Comparison of ENCODE assay signal across 8 mouse cellular contexts in genomic region chr3:104442357-104442756, GRCm38 (mm10).
DNase-seq lines count a peak whose midpoint lies in the region; ATAC-seq and TF ChIP-seq lines count a peak whose summit lies in the region.

No protein-coding gene starts in this region.

- 16% methylated on average over 5 of the region's 5 CpGs for WGBS in forebrain, embryonic 14.5 days
- WGBS in intestine, embryonic 15.5 days: 23% methylated on average over 5 of the region's 5 CpGs

- H3K27me3 ChIP-seq in forebrain, embryonic 14.5 days (replicated peaks; ENCODE audit: control insufficient read depth, insufficient read depth, low read length): no peaks in the 10 kb centered on the region
- H3K27me3 ChIP-seq in intestine, embryonic 15.5 days (replicated peaks): no peaks in the 10 kb centered on the region
- H3K27me3 ChIP-seq in myocyte (ENCODE audit: control insufficient read depth, insufficient read depth, insufficient read length): no peaks in the 10 kb centered on the region

- peak overlapping the region; percentile 56 for H3K4me3 ChIP-seq in layer of hippocampus, adult 2 months
- H3K4me3 ChIP-seq in forebrain, embryonic 14.5 days (ENCODE audit: low read depth, low read length): 0 out of 2 replicates have a peak overlapping the region, but pooled peaks have one; percentile 3
- no peak overlapping the region for H3K4me3 ChIP-seq in intestine, embryonic 15.5 days (replicated peaks)
- H3K4me3 ChIP-seq in myocyte: no peak overlapping the region

- H3K9ac ChIP-seq in forebrain, embryonic 14.5 days (ENCODE audit: low read length): peak overlapping the region; percentile 44
- no peak overlapping the region for H3K9ac ChIP-seq in intestine, embryonic 15.5 days

- H3K4me1 ChIP-seq in forebrain, embryonic 14.5 days (ENCODE audit: control insufficient read depth, insufficient read depth, low read length): 0 out of 2 replicates have a peak, but pooled peaks cover 2% of the 10 kb centered on the region
- peaks cover 8% of the 10 kb centered on the region for H3K4me1 ChIP-seq in intestine, embryonic 15.5 days (replicated peaks)

- no peak for TF ChIP-seq CTCF in layer of hippocampus, adult 2 months (conservative IDR thresholded peaks at IDR 0.05)

- H3K9me3 ChIP-seq in forebrain, embryonic 14.5 days (replicated peaks; ENCODE audit: control insufficient read depth, low read length): no peaks in the 10 kb centered on the region
- no peaks in the 10 kb centered on the region for H3K9me3 ChIP-seq in intestine, embryonic 15.5 days

- no peak overlapping the region for H3ac ChIP-seq in myocyte (ENCODE audit: control insufficient read depth, insufficient read length)

- no peak for TF ChIP-seq POLR2A in myocyte (IDR thresholded peaks at IDR 0.05; ENCODE audit: insufficient read length, low read depth)

- no peaks in the 10 kb centered on the region for H3K79me2 ChIP-seq in myocyte (ENCODE audit: control insufficient read depth, insufficient read depth)

- ATAC-seq in forebrain, embryonic 14.5 days: peak; percentile 38
- peak; percentile 45; the same call in 1 of the 2 replicates for ATAC-seq in intestine, embryonic 15.5 days

- peak overlapping the region; percentile 81; the same call in 1 of the 2 replicates for H3K27ac ChIP-seq in layer of hippocampus, adult 2 months
- 0 out of 2 replicates have a peak overlapping the region, but pooled peaks have one; percentile 40 for H3K27ac ChIP-seq in forebrain, embryonic 14.5 days (ENCODE audit: low read depth, low read length)
- H3K27ac ChIP-seq in intestine, embryonic 15.5 days: no peak overlapping the region

- DNase-seq in layer of hippocampus, adult 2 months (ENCODE audit: low spot score in 2 of 2): no peak
- DNase-seq in layer of hippocampus, adult 8-10 months (ENCODE audit: low spot score in 2 of 2): no peak
- DNase-seq in forebrain, embryonic 14.5 days (ENCODE audit: low spot score): no peak
- no peak for DNase-seq in layer of hippocampus, postnatal 36 days
- no peak for DNase-seq in ovary, postnatal 14 days (ENCODE audit: low spot score)
- DNase-seq in ovary, postnatal 10 days (ENCODE audit: low spot score): no peak

- H3K36me3 ChIP-seq in forebrain, embryonic 14.5 days (ENCODE audit: control insufficient read depth, insufficient read depth, low read length): no peaks in the 10 kb centered on the region
- H3K36me3 ChIP-seq in intestine, embryonic 15.5 days: no peaks in the 10 kb centered on the region
- H3K36me3 ChIP-seq in myocyte (ENCODE audit: control insufficient read depth, insufficient read depth): no peaks in the 10 kb centered on the region

- peak overlapping the region; percentile 40 for H3K4me2 ChIP-seq in forebrain, embryonic 14.5 days (ENCODE audit: low read length)
- H3K4me2 ChIP-seq in intestine, embryonic 15.5 days (replicated peaks): peak overlapping the region; percentile 60; the same call in 1 of the 2 replicates
- peak overlapping the region; percentile 68 for H3K4me2 ChIP-seq in myocyte (ENCODE audit: low read depth)

TF ChIP-seq in myocyte, 11 proteins besides CTCF, POLR2A, EP300 and RAD21:
- TF ChIP-seq TCF3 (IDR thresholded peaks at IDR 0.05; ENCODE audit: insufficient read length, low read depth) (no peak), SRF (IDR thresholded peaks at IDR 0.05; ENCODE audit: control insufficient read depth, insufficient read length, low read depth) (no peak), USF1 (IDR thresholded peaks at IDR 0.05; ENCODE audit: low read depth) (no peak), MYOD1 (IDR thresholded peaks at IDR 0.05; ENCODE audit: control insufficient read depth in 1 of 3, insufficient read length in 2 of 3, low read depth in 2 of 3) (no peak)

Comparison
In these comparisons a context has a peak if more than half of its experiments do, and no peak if none do; other contexts are left out.
1. H3K4me3 ChIP-seq: peak in layer of hippocampus, adult 2 months (single experiment) and forebrain, embryonic 14.5 days (single experiment); none in intestine, embryonic 15.5 days (single experiment) and myocyte (single experiment).
2. Peak in every context shown above with its lines, with median percentiles within 50 percentile points of each other: H3K4me2 ChIP-seq.